Mouse (Mus musculus): ENCODE results near the gene Them5. TPM values are rescaled to one million over a fixed set of nuclear protein-coding genes. Genes with fewer than 3 reads are reported as not detected.

Gene Them5
- polyA plus RNA-seq, 1 experiment, result not detected

GRCm38 (mm10) chr3:94360812-94361211 lies 18.9 kb downstream of the Them5 start:
- DNase-seq (ENCODE audit: low read depth in 1 of 2, low spot score in 2 of 2), result no peak
- Histone ChIP-seq H3K36me3 (ENCODE audit: control insufficient read depth, insufficient read depth, low read length) (no peaks in the 10 kb centered on the region), H3K4me1 (ENCODE audit: control insufficient read depth, insufficient read depth, insufficient read length) (peaks cover 6% of the 10 kb centered on the region; the same call in 1 of the 2 replicates), H3K27ac (ENCODE audit: insufficient read depth, low read length) (no peak overlapping the region), H3K27me3 (ENCODE audit: control insufficient read depth, insufficient read depth, low read length) (peaks cover 5% of the 10 kb centered on the region), H3K4me3 (ENCODE audit: extremely low read depth, insufficient read depth, insufficient read length) (no peak overlapping the region)
- WGBS, result 5% methylated on average over 1 of the region's 1 CpGs
- TF ChIP-seq POLR2A (IDR thresholded peaks at IDR 0.05; ENCODE audit: low read depth, low read length) (no peak), CTCF (IDR thresholded peaks at IDR 0.05; ENCODE audit: extremely low read depth, insufficient read depth, insufficient read length, insufficient replicate concordance) (no peak)

GRCm38 (mm10) chr3:94362138-94362537 lies 20.2 kb downstream of the Them5 start, which contains the start of gene C2cd4d:
TSS of gene C2cd4d (plus strand) at chr3:94362438.
- WGBS, result 84% methylated on average over 7 of the region's 7 CpGs
- no peaks in the 10 kb centered on the region for H3K36me3 ChIP-seq (ENCODE audit: control insufficient read depth, insufficient read depth, low read length)
- DNase-seq (ENCODE audit: low read depth in 1 of 2, low spot score in 2 of 2), result no peak
- H3K4me3 ChIP-seq (ENCODE audit: extremely low read depth, insufficient read depth, insufficient read length), result no peak within 1 kb of the TSS
- no peak within 1 kb of the TSS for H3K27ac ChIP-seq (ENCODE audit: insufficient read depth, low read length)
- H3K27me3 ChIP-seq (ENCODE audit: control insufficient read depth, insufficient read depth, low read length), result peaks cover 5% of the 10 kb centered on the region
- peaks cover 6% of the 10 kb centered on the region; the same call in 1 of the 2 replicates for H3K4me1 ChIP-seq (ENCODE audit: control insufficient read depth, insufficient read depth, insufficient read length)
- TF ChIP-seq POLR2A (IDR thresholded peaks at IDR 0.05; ENCODE audit: low read depth, low read length), result no peak
- no peak for TF ChIP-seq CTCF (IDR thresholded peaks at IDR 0.05; ENCODE audit: extremely low read depth, insufficient read depth, insufficient read length, insufficient replicate concordance)

- DNase-seq (ENCODE audit: low read depth in 1 of 2, low spot score in 2 of 2), result no peak
- no peak overlapping the region for H3K27ac ChIP-seq (ENCODE audit: insufficient read depth, low read length)
- H3K27me3 ChIP-seq (ENCODE audit: control insufficient read depth, insufficient read depth, low read length), result peaks cover 5% of the 10 kb centered on the region
- 14% methylated on average over 97 of the region's 97 CpGs for WGBS
- TF ChIP-seq CTCF (IDR thresholded peaks at IDR 0.05; ENCODE audit: extremely low read depth, insufficient read depth, insufficient read length, insufficient replicate concordance) (no peak), POLR2A (IDR thresholded peaks at IDR 0.05; ENCODE audit: low read depth, low read length) (no peak)
- no peak overlapping the region; the same call in 1 of the 2 replicates for H3K4me3 ChIP-seq (ENCODE audit: extremely low read depth, insufficient read depth, insufficient read length)
- H3K36me3 ChIP-seq (ENCODE audit: control insufficient read depth, insufficient read depth, low read length), result no peaks in the 10 kb centered on the region
- peaks cover 6% of the 10 kb centered on the region; the same call in 1 of the 2 replicates for H3K4me1 ChIP-seq (ENCODE audit: control insufficient read depth, insufficient read depth, insufficient read length)
Observed at GRCm38 (mm10) chr3:94363291-94364153, 21.6 kb downstream of the Them5 start.

- Histone ChIP-seq H3K27ac (ENCODE audit: insufficient read depth, low read length) (no peak overlapping the region), H3K27me3 (ENCODE audit: control insufficient read depth, insufficient read depth, low read length) (peaks cover 5% of the 10 kb centered on the region), H3K4me1 (ENCODE audit: control insufficient read depth, insufficient read depth, insufficient read length) (peaks cover 6% of the 10 kb centered on the region; the same call in 1 of the 2 replicates), H3K36me3 (ENCODE audit: control insufficient read depth, insufficient read depth, low read length) (no peaks in the 10 kb centered on the region), H3K4me3 (ENCODE audit: extremely low read depth, insufficient read depth, insufficient read length) (no peak overlapping the region)
- DNase-seq (ENCODE audit: low read depth in 1 of 2, low spot score in 2 of 2), result no peak
- TF ChIP-seq CTCF (IDR thresholded peaks at IDR 0.05; ENCODE audit: extremely low read depth, insufficient read depth, insufficient read length, insufficient replicate concordance) (no peak), POLR2A (IDR thresholded peaks at IDR 0.05; ENCODE audit: low read depth, low read length) (no peak)
- WGBS, result 12% methylated on average over 23 of the region's 23 CpGs
Observed at GRCm38 (mm10) chr3:94364154-94364526, 22.2 kb downstream of the Them5 start.

GRCm38 (mm10) chr3:94366761-94367160 lies 24.9 kb downstream of the Them5 start:
- peak; percentile 41 to 63 for DNase-seq (ENCODE audit: low read depth in 1 of 2, low spot score in 2 of 2)
- H3K4me1 ChIP-seq (ENCODE audit: control insufficient read depth, insufficient read depth, insufficient read length), result peaks cover 6% of the 10 kb centered on the region; the same call in 1 of the 2 replicates

GRCm38 (mm10) chr3:94367511-94367910 lies 25.6 kb downstream of the Them5 start:
- TF ChIP-seq POLR2A (IDR thresholded peaks at IDR 0.05; ENCODE audit: low read depth, low read length) (no peak), CTCF (IDR thresholded peaks at IDR 0.05; ENCODE audit: extremely low read depth, insufficient read depth, insufficient read length, insufficient replicate concordance) (no peak)
- Histone ChIP-seq H3K27me3 (ENCODE audit: control insufficient read depth, insufficient read depth, low read length) (peaks cover 5% of the 10 kb centered on the region), H3K27ac (ENCODE audit: insufficient read depth, low read length) (no peak overlapping the region), H3K4me3 (ENCODE audit: extremely low read depth, insufficient read depth, insufficient read length) (no peak overlapping the region), H3K4me1 (ENCODE audit: control insufficient read depth, insufficient read depth, insufficient read length) (peaks cover 6% of the 10 kb centered on the region; the same call in 1 of the 2 replicates), H3K36me3 (ENCODE audit: control insufficient read depth, insufficient read depth, low read length) (no peaks in the 10 kb centered on the region)
- no peak for DNase-seq (ENCODE audit: low read depth in 1 of 2, low spot score in 2 of 2)
- 90% methylated on average over 6 of the region's 6 CpGs for WGBS

More at GRCm38 (mm10) chr3:94366761-94367160, 24.9 kb downstream of the Them5 start:
- Histone ChIP-seq H3K4me3 (ENCODE audit: extremely low read depth, insufficient read depth, insufficient read length) (no peak overlapping the region), H3K36me3 (ENCODE audit: control insufficient read depth, insufficient read depth, low read length) (no peaks in the 10 kb centered on the region), H3K27ac (ENCODE audit: insufficient read depth, low read length) (no peak overlapping the region), H3K27me3 (ENCODE audit: control insufficient read depth, insufficient read depth, low read length) (peaks cover 5% of the 10 kb centered on the region)
- TF ChIP-seq CTCF (IDR thresholded peaks at IDR 0.05; ENCODE audit: extremely low read depth, insufficient read depth, insufficient read length, insufficient replicate concordance), result peak; percentile 86; the same call in 1 of the 2 replicates
- TF ChIP-seq POLR2A (IDR thresholded peaks at IDR 0.05; ENCODE audit: low read depth, low read length), result no peak
- WGBS, result 35% methylated on average over 3 of the region's 3 CpGs

Measured in spleen, adult 2 months (tissue).